Mouse (Mus musculus) adrenal gland, postnatal 14 days (tissue): Measurements from ENCODE around the gene Klhl3. TPM values are rescaled to one million over a fixed set of nuclear protein-coding genes. Genes with fewer than 3 reads are reported as not detected.
A peak's percentile ranks its signal among the peaks of the same experiment; 100 is the strongest.

Source experiments
- DNase-seq: peaks from one replicate; pipeline ENCODE4 v3.0.0; 2021; ENCODE audit warnings: mixed read lengths
- total RNA-seq: library from RNA; stranded (reverse); gene quantifications from 2 replicates; pipeline ENCODE4 v1.2.3, GENCODE M21; 2021

Gene Klhl3
- total RNA-seq, 1 experiment from 2014 or later, result 2.4 TPM

- DNase-seq, result no peak
Measured at GRCm38 (mm10) chr13:58023726-58024453, 89.5 kb downstream of the Klhl3 start.

DNA sequence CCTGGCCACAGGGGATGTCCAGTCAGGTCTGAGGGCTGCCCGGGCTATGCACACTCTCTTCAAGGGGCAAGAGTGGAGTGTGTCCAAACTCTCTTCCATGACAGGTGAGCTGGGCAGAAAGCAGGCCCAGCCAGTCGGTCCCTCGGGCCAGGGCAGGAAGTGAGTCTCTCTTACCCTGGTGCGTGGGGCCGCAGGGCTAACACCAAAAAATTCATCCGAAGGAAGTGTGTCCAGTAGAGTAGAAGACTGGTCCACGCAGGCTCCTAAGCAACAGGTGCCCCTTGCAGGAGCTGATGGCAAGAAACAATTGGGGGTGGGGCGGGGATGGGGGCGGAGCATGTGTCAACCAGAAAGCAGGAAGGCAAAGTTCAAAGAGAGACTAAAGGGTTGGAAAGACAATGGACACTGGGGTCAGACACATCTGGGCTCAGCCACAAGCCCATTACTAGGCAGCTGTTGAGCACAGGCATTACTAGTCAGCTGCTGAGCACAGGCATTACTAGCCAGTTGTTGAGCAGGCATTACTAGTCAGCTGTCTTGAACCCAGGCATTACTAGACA, 90.3 kb downstream of the Klhl3 start:
- no peak for DNase-seq

- DNase-seq, result no peak
Measured at GRCm38 (mm10) chr13:58020428-58020827, 93.0 kb downstream of the Klhl3 start.

DNA sequence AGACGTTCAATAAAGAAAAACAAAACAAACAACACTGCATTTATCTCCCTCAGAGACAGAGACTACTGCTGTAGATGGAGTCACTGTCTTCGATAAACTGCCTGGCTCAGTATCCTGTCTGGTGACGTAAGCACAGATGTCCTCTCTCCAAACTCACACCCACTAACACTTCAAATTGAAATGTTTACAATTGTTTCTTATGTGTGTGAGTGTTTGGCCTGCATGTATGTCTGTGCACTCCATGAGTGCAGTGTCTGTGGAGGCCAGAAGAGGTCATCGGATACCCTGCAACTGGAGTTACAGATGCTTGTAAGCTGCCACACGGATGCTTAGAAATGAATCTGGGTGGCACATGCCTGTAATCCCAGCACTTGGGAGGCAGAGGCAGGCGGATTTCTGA, 96.1 kb downstream of the Klhl3 start:
- no peak for DNase-seq

DNA sequence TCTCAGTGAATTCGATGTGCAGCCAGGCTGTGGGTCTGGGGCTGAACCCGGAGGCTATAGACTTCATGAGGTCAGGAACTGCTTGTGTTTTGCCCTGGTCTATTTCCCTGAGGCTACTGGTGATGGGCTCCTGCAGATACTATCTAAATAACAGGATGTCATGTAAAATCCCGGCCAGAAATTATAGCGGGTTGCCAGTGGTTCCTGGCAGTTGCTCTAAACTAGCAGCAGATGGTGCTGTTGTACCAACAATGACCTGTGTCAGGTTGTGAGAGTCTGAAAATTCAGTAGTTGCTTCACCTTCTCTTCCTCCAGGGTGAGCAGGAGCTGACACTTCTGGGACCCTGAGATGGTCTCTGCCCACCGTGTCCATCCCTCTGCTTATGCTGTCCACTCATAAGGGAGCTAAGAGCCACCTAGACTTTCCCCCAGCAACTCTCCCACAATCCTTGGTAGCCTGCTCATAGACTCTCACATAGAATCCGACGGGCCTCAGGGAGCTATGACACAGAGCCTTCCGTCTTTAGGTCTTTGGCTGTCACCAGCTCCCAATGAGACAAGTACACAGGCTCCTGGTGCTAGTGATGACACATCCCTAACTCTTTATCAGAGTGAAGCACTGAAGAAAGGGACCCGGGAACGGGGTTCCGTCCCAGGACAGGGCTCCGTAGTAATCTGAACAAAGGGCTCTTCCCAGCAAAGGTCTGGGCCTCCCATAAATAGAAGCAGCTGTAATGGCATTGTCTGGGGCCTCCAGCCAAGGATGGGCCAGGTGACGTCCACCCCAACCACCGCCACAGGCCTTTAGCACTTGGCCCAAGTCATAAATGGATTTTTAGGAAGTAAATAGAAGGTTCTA, 101.1 kb downstream of the Klhl3 start:
- peak; percentile 72 for DNase-seq

- no peak for DNase-seq
Measured at GRCm38 (mm10) chr13:58011526-58011925, 101.9 kb downstream of the Klhl3 start.

DNA sequence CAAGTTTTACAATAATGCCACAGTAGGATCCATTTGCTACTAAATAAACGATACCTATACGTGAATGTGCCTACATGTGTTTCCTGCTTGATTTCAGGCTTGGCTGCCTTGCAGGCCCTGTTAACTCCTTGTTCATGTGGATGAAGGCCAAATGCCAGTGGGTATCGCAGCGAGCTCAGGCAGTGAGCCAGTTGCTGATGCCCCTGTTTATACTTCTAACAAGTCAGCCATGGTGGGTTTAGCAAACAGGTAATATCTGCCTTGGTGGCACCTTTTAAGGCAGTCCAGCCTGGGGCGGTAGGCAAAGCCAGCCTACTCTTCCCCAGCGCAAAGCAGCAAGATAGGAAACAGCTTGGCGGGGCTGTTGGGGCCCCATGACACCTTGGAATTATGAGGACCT, 103.0 kb downstream of the Klhl3 start:
- no peak for DNase-seq

GRCm38 (mm10) chr13:58009275-58009674, 104.1 kb downstream of the Klhl3 start:
- no peak for DNase-seq

DNA sequence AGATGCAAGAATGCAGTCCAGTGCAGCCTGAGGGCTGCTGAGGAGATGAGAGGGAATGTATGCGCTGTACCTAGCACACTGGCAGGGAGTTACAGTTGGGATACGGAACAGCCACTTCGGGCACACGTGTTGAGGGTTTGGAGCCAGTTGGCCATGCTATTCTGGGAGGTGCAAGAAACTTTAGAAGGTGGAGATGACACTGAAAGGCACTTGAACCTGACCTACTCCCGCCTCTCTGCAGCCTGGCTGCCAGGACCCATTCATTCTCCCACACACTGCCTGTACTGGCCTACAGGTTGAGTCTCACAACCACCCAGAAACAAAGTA, 105.4 kb downstream of the Klhl3 start:
- DNase-seq, result no peak

DNA sequence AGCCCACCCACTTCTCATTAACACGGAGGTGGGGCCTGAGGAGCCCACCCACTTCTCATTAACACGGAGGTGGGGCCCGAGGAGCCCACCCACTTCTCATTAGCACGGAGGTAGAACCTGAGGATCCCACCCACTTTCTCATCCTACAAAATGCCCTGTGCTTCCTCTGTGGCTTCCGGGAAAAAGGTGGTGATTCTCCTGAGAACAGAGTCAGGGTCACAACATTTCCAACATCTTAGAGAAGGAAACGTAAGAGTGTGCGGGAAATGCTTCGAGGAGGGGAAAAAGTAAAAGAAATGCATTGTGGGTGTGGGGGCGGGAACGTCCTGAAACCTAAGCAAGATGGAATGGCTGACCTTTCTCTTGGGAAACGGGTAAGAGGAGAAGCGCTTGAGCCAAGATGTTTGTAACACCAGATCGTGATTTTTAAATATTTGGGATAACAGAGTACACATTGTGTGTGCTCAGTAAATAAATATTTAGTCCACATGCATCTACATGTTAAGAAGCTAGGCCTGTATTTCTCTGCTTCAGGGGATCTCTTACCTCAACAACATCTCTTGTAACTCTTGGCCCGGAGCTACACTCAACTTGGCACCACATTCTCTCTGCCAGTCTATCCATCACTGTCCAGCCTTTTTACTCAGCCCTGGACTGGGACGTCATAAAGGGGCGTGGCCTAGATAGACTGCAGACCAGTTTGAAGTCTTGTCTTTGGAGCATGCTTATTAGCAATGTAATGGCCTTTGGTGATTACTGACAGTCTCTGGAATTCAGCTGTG, 105.9 kb downstream of the Klhl3 start:
- DNase-seq, result peak; percentile 84

DNA sequence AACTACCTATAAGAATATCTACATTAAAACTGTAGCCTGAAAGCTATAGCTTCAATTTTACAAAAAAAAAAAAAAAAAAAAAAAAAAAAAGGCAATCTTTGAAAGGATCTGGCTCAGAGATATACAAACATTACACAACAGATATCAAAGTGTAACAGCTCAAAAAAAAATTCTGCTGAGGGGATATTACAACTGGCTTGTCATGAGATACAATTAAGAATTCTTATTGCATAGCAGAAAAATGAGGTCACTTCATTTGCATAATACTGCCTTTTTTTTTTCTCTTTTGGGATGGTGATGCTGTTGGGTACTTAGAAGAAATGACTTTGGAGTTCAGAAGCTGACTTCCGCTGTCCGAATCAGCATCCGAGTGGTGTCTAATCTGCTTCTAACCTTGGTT, 111.6 kb downstream of the Klhl3 start:
- no peak for DNase-seq

GRCm38 (mm10) chr13:57996536-57996935, 116.9 kb downstream of the Klhl3 start:
- peak; percentile 60 for DNase-seq

DNA sequence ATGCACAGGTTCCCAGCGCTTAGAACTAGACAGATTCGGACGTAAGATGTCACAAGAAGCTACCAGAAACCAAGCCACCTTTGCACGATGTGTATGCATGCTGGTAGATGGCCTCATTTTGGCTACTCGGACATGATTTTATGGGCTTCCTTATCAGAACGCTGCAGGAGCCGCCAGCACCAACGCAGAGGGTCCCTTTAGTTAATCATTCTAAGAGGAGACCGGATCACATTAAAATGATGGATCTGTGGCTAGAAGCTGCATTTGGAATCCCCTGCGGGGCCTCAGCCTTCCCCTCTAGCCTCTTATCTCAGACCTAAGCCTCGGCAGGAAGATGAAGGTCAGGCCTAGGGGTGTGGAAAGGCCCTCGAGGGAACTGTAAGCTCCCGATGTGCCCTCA, 117.5 kb downstream of the Klhl3 start:
- peak; percentile 29 for DNase-seq

DNA sequence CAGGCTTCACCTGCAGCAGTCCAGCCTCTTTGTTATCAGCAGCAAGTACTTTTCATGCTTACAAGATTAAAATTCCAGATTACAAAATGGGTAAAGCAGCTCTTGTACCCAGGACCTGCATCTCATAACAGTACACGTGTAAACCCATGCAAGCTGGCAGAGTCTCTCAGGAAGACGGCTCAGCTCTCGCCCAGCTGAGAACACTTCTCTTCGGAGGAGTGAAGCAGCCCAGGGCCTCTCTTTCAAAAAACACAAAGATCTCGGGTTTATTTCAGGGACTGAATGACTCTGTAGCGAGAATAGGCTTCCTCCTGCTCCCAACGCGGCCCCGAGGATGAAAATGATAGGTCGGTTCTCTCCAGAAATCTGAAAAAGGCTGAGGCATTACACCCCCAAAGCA, 128.8 kb downstream of the Klhl3 start:
- DNase-seq, result no peak

DNA sequence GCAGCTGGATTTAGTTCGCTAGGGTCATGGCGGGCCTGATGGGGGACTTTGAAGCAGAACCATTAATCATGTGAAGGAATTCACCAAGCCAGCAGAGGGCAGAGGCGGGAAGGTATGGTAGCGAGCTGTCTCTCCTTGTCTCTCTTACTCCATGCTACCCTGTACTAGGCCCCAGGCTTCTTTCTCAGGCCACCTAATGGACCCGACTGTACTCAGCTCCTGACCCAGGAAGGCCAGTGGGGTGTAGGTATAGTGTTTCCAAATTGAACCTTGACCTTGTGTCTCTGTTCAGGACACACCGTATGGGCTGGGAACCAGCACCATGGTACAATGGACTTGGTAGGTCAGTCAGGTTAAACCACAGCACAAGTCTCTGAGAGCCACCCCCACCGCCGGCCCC, 129.2 kb downstream of the Klhl3 start:
- no peak for DNase-seq

DNA sequence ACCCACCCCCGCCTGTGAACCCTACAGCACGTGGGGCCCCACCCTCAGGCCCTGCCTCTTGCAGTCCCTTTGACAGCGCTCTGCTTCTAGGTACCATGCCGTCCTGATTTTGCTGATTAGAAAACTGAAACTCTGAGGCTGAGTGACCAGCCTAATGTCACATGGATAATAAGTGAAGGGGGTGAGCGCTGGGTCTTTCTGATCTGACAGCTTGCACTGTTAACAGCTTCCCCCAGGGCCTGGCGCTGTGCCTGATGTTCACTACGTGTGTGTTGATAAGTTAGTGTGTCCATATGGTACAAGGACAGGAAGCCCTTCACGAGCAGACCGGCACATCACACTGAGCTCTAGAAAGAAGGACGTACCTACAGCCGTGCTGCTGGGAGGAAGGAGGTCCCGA, 130.1 kb downstream of the Klhl3 start:
- peak; percentile 18 for DNase-seq

- no peak for DNase-seq
Measured at GRCm38 (mm10) chr13:57982904-57983303, 130.5 kb downstream of the Klhl3 start.

DNA sequence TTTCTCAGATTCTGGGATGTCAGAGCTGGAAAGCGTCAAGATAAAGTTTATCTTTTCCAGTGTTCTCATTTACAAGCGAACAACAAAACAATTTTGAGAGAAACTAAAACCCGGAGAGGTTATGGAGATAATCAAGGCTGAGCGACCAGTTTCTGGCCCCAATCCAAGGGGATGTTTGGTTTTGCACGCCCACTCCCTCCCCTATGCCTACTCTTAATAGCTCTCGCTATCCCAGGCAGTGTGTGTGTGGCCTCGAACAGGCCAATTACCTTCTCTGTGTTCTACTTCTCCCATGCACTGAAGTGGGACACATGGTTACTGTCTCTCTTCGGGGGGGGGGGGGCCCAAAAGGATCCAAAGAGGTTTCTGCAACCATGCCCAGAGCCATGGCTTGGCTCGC, 132.7 kb downstream of the Klhl3 start:
- DNase-seq, result no peak

DNA sequence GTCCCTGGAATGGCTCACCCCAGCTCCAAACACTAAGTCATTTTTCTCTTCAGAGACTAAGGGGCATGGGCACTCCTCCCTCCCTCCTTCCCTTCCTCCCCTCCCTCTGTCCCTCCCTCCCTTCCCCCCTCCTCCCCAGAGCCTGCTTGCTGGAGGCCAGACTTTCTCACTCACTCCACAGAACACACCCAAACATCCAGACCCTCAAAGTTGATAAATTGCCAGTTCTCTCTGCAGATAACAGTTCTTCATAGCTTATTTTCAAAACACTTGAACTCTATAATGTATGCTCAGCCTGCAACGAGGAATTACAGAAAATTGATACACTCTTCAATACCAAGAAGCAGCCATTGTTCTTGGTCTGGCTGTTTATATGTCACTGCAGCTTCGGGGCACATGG, 133.3 kb downstream of the Klhl3 start:
- no peak for DNase-seq

DNA sequence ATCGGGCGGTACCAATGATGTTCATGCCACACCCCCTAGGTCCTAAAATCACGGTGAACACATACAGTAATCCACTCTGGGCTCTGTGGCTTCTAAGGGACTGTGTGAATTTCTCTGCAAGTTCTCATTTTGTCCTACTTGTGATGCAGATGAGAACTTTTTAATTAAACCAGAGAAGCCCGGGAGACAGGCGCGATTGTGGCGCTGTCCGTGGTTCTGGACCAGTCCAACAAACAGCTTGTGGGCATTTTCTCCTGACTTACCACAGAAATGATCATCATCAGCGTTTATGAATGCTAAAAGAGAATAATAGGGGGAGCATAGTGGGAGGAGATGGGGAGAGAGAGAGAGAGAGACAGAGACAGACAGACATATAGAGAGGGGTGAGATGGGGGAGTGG, 134.5 kb downstream of the Klhl3 start:
- DNase-seq, result peak; percentile 43

DNA sequence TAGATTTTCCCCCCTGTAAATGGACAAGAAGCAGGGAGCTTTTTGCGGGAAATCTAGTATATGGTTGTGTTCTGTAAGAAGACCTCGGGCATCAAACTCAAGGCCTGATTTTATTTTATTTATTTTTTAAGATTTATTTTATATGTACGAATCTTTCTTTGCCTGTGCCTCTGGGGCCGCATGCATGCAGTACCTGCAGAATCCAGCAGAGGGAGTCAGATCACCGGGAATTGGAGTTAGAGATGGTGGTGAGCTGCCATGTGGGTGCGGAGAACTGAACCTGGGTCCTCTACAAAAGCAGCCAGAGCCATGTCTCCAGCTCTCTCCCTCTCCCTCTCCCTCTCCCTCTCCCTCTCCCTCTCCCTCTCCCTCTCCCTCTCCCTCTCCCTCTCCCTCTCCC, 135.7 kb downstream of the Klhl3 start:
- DNase-seq, result no peak

DNA sequence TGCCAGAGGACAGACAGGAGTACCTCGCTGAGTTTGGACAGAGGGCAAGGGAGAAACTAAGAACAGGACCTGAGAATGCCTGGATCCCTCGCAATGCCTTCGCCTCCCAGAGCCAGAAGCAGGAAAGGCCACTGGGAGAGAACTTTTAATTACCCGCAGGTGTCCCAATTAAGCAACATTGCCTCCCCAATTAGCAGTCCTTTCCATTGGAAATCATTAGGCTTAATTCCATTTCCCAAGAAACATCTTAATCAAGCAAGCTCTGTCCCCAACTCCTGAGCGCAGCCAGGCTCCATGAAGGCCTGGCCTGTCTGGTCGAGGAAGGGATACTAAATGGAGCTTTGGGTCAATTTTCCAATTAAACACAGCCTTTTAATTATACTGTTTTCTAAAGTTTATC, 147.7 kb downstream of the Klhl3 start:
- DNase-seq, result no peak

GRCm38 (mm10) chr13:57960254-57960653, 153.1 kb downstream of the Klhl3 start:
- DNase-seq, result no peak
